Mouse (Mus musculus) heart, embryonic 12.5 days (tissue): ENCODE results near the gene Efs. TPM values are rescaled to one million over a fixed set of nuclear protein-coding genes. Genes with fewer than 3 reads are reported as not detected.

Source experiments
- ATAC-seq: fragments of 200-750 bp; cut with Nextera tagmentation; 2 replicates; pipeline ENCODE4 v1.8.0; 2017; ENCODE audit warnings: moderate TSS enrichment, moderate library complexity; ENCODE audit not compliant: insufficient number of reproducible peaks, low FRiP score
- H3K27ac ChIP-seq: fragments of 300-500 bp; sonication (generic); 2 replicates; pipeline ENCODE4 v1.5.1; 2016; ENCODE audit warnings: mild to moderate bottlenecking, moderate library complexity; ENCODE audit not compliant: poor library complexity, severe bottlenecking
- H3K27me3 ChIP-seq: fragments of 300-500 bp; sonication (generic); replicated peaks from 2 replicates; pipeline ENCODE4 v1.6.1; 2016; ENCODE audit warnings: mild to moderate bottlenecking, moderate library complexity
- H3K36me3 ChIP-seq: fragments of 300-500 bp; sonication (generic); 2 replicates; pipeline ENCODE4 v1.6.1; 2016; ENCODE audit warnings: mild to moderate bottlenecking, moderate library complexity
- H3K4me1 ChIP-seq: fragments of 300-500 bp; sonication (generic); replicated peaks from 2 replicates; pipeline ENCODE4 v1.6.1; 2016; ENCODE audit warnings: mild to moderate bottlenecking
- H3K4me2 ChIP-seq: fragments of 300-500 bp; sonication (generic); 2 replicates; pipeline ENCODE4 v1.6.1; 2016; ENCODE audit warnings: mild to moderate bottlenecking, moderate library complexity
- H3K4me3 ChIP-seq: fragments of 300-500 bp; sonication (generic); 2 replicates; pipeline ENCODE4 v1.5.1; 2016; ENCODE audit warnings: mild to moderate bottlenecking
- H3K9ac ChIP-seq: fragments of 300-500 bp; sonication (generic); 2 replicates; pipeline ENCODE4 v1.6.1; 2016; ENCODE audit warnings: mild to moderate bottlenecking, moderate library complexity
- H3K9me3 ChIP-seq: fragments of 300-500 bp; sonication (generic); replicated peaks from 2 replicates; pipeline ENCODE4 v1.6.1; 2016; ENCODE audit warnings: mild to moderate bottlenecking, moderate library complexity
- WGBS: fragments of 180-500 bp; shearing (Covaris S2); methylation state at CpG from one replicate; pipeline ENCODE4 v1.1.7; 2016; 5-methylcytosine and 5-hydroxymethylcytosine counted together
- polyA plus RNA-seq: library from polyadenylated mRNA; unstranded; fragments of >200 nt; fragmentation: Nextera tagmentation; extraction: Ambion mirVana; gene quantifications from 2 replicates; pipeline ENCODE4 v1.2.1, GENCODE M21; 2016

Gene Efs
- polyA plus RNA-seq, 1 experiment from 2014 or later: 15.0 TPM

DNA sequence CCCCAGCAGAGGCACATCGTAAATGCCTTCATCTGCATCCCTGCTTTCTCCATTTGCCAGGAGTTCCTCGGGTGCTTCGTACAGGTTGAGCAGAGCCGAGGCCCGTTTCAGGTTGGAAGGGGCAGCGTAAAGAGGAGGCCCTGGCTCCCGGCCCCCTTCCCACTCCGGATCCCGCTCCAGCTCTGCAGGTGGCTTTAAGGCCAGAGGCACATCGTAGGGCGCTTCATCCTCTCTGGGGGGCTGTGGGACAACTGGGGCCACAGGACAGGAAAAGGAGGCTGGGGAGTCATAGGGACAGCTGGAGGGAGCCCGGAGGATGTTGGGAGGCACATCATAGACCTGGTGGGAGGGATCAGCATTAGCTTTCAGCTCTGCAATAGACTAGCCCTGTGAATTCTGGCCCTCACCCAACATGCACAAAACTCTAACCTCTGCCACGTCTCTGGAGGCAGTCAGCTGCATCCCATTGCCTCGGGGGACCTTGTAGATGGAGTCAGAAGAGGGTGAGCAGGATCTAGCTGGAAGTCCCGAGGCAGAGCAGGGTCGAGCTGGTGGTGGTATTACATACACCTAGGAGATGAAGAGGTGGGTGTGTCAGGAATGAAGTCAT lies 5.7 kb downstream of the Efs start:
- peaks cover 47% of the 10 kb centered on the region for H3K36me3 ChIP-seq
- 92% methylated on average over 16 of the region's 16 CpGs for WGBS

GRCm38 (mm10) chr14:54913343-54913742 lies 12.6 kb downstream of the Efs start:
- 16% methylated on average over 10 of the region's 10 CpGs for WGBS

More for the DNA sequence above, 5.7 kb downstream of the Efs start:
- H3K4me2 ChIP-seq: no peak overlapping the region
- H3K4me3 ChIP-seq: no peak overlapping the region
- no peak for ATAC-seq
- no peak overlapping the region for H3K27ac ChIP-seq
- peaks cover 11% of the 10 kb centered on the region for H3K9me3 ChIP-seq
- no peaks in the 10 kb centered on the region for H3K27me3 ChIP-seq
- H3K9ac ChIP-seq: no peak overlapping the region
- peaks cover 19% of the 10 kb centered on the region for H3K4me1 ChIP-seq

DNA sequence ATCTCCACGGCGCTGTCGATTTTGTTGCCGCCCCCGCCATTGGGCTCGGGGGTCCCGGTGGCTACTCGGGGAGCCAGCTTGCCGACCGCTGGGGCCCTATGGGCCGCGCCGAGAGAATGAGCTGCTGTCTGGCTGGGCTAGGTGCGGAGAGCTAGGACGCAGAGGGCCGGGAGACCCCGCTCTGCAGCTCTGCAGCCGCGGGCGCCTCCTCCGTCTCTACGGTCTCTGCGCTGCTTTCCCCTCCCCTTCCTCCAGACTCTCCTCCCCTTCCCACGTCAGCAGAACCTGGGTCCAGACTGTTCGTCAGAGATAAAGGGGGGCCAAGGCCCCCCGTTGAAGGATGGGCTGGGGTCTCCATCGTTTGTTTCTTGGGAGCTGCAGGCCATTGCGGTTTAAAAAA lies 13.0 kb downstream of the Efs start, which contains the start of gene Slc22a17:
Gene Slc22a17, minus strand, starts transcription at position 247 of the 400 bp plus-strand sequence.
- H3K36me3 ChIP-seq: peaks cover 27% of the 10 kb centered on the region
- peak within 1 kb of the TSS; percentile 92 for H3K4me3 ChIP-seq
- peak within 1 kb of the TSS; percentile 74 for H3K27ac ChIP-seq
- peaks cover 33% of the 10 kb centered on the region for H3K4me1 ChIP-seq
- no peaks in the 10 kb centered on the region for H3K9me3 ChIP-seq
- H3K4me2 ChIP-seq: peak within 1 kb of the TSS; percentile 99
- peak within 1 kb of the TSS; percentile 93 for H3K9ac ChIP-seq
- under 1% methylated on average over 28 of the region's 28 CpGs for WGBS
- ATAC-seq: peak; percentile 81
- peaks cover 8% of the 10 kb centered on the region; the same call in 1 of the 2 replicates for H3K27me3 ChIP-seq

More at GRCm38 (mm10) chr14:54913343-54913742, 12.6 kb downstream of the Efs start:
- Histone ChIP-seq H3K27me3 (peaks cover 8% of the 10 kb centered on the region; the same call in 1 of the 2 replicates), H3K4me3 (peak overlapping the region; percentile 92), H3K4me2 (peak overlapping the region; percentile 99), H3K4me1 (peaks cover 33% of the 10 kb centered on the region), H3K36me3 (peaks cover 25% of the 10 kb centered on the region), H3K27ac (no peak overlapping the region), H3K9me3 (no peaks in the 10 kb centered on the region), H3K9ac (peak overlapping the region; percentile 93)
- no peak for ATAC-seq

GRCm38 (mm10) chr14:54912109-54912850 lies 13.6 kb downstream of the Efs start:
- Histone ChIP-seq H3K36me3 (peaks cover 31% of the 10 kb centered on the region), H3K27ac (peak overlapping the region; percentile 74), H3K9me3 (no peaks in the 10 kb centered on the region), H3K4me1 (peaks cover 33% of the 10 kb centered on the region), H3K27me3 (peaks cover 9% of the 10 kb centered on the region; the same call in 1 of the 2 replicates), H3K4me2 (peak overlapping the region; percentile 99), H3K9ac (peak overlapping the region; percentile 93), H3K4me3 (peak overlapping the region; percentile 92)
- peak; percentile 53 for ATAC-seq
- WGBS: 3% methylated on average over 59 of the region's 69 CpGs

GRCm38 (mm10) chr14:54908682-54909081 lies 17.2 kb downstream of the Efs start:
- ATAC-seq: no peak
- no peak overlapping the region for H3K27ac ChIP-seq
- 0 out of 2 replicates have a peak, but pooled peaks cover 14% of the 10 kb centered on the region for H3K27me3 ChIP-seq
- H3K36me3 ChIP-seq: peaks cover 43% of the 10 kb centered on the region
- H3K4me2 ChIP-seq: no peak overlapping the region
- whole genome bisulfite sequencing: 66% methylated on average over 7 of the region's 7 CpGs
- peaks cover 40% of the 10 kb centered on the region for H3K4me1 ChIP-seq
- no peak overlapping the region for H3K9ac ChIP-seq
- no peak overlapping the region for H3K4me3 ChIP-seq
- no peaks in the 10 kb centered on the region for H3K9me3 ChIP-seq

DNA sequence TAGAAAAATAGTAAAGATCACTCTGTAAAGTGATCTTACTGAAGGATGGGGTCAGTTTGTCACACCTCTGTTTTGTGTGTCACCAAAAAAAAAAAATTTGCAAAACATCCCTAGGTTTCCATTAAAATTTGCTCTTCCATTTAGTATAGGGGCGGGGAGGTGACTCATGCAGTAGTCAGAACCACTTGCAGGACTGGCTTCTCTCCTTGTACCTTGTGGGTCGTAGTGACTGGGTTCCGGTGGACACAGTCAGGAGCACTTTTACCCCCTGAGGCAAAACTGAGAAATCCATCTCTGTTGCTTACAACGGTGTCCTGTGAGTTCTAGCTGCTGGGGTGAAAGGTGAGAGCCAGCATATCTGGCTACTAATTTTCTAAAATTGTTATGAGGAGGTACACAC lies 22.3 kb downstream of the Efs start:
- Histone ChIP-seq H3K36me3 (peaks cover 42% of the 10 kb centered on the region), H3K27me3 (0 out of 2 replicates have a peak, but pooled peaks cover 6% of the 10 kb centered on the region), H3K27ac (no peak overlapping the region), H3K9ac (no peak overlapping the region), H3K4me3 (no peak overlapping the region), H3K9me3 (no peaks in the 10 kb centered on the region), H3K4me2 (no peak overlapping the region), H3K4me1 (peaks cover 10% of the 10 kb centered on the region; the same call in 1 of the 2 replicates)
- ATAC-seq: no peak
- WGBS: 88% methylated on average over 4 of the region's 4 CpGs

GRCm38 (mm10) chr14:54900383-54900782 lies 25.5 kb downstream of the Efs start:
- H3K4me3 ChIP-seq: no peak overlapping the region
- 0% methylated on average over 3 of the region's 3 CpGs for WGBS
- H3K4me1 ChIP-seq: peaks cover 26% of the 10 kb centered on the region
- H3K9me3 ChIP-seq: no peaks in the 10 kb centered on the region
- no peak overlapping the region for H3K4me2 ChIP-seq
- no peak overlapping the region for H3K9ac ChIP-seq
- H3K27ac ChIP-seq: no peak overlapping the region
- H3K27me3 ChIP-seq: no peaks in the 10 kb centered on the region
- peaks cover 43% of the 10 kb centered on the region for H3K36me3 ChIP-seq
- no peak; the same call in 1 of the 2 replicates for ATAC-seq

- Histone ChIP-seq H3K27ac (peak overlapping the region; percentile 56), H3K27me3 (no peaks in the 10 kb centered on the region), H3K4me1 (peaks cover 22% of the 10 kb centered on the region), H3K4me2 (no peak overlapping the region), H3K4me3 (no peak overlapping the region), H3K9ac (peak overlapping the region; percentile 59; the same call in 1 of the 2 replicates), H3K36me3 (peaks cover 35% of the 10 kb centered on the region), H3K9me3 (no peaks in the 10 kb centered on the region)
- ATAC-seq: no peak
- WGBS: 32% methylated on average over 2 of the region's 2 CpGs
Observed at GRCm38 (mm10) chr14:54897445-54897844, 28.5 kb downstream of the Efs start.

DNA sequence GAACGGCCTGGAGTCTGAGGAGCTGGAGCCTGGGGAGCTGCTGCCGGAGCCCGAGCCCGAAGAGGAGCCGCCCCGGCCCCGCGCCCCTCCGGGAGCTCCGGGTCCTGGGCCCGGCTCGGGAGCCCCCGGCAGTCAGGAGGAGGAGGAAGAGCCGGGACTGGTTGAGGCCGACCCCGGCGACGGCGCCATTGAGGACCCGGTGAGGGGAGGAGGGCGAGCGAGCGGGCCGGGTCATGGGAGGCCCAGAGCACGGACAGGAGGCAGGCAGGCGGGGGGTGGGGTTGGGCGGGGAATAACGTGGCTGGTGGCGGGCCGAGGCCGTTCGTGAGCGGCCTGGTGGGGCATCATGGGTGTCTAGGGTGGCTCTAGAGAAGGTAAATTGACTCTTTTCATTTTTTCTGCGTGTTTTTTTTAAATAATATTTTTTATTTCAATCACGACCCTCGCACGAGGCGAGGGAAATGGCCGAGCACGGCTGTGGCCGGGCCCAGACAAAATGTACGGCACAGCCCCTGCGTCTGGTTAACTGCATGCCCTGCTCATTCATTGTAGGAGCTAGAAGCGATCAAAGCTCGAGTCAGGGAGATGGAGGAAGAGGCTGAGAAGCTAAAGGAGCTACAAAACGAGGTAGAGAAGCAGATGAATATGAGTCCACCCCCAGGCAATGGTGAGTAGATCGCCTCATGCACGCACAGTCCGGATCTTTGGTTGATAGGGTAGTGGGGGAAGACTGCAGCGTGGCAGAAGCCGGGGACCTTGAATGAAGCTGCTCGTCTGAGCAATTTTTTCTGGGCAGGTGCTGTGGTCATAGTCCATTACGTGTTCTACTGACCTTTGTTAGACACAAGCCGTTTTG lies 31.4 kb downstream of the Efs start:
- peaks cover 22% of the 10 kb centered on the region for H3K4me1 ChIP-seq
- no peaks in the 10 kb centered on the region for H3K9me3 ChIP-seq
- H3K27ac ChIP-seq: peak overlapping the region; percentile 97
- peaks cover 35% of the 10 kb centered on the region for H3K36me3 ChIP-seq
- under 1% methylated on average over 44 of the region's 54 CpGs for WGBS
- peak; percentile 79 for ATAC-seq
- H3K4me3 ChIP-seq: peak overlapping the region; percentile 96
- H3K4me2 ChIP-seq: peak overlapping the region; percentile 72
- H3K9ac ChIP-seq: peak overlapping the region; percentile 100
- no peaks in the 10 kb centered on the region for H3K27me3 ChIP-seq

GRCm38 (mm10) chr14:54893651-54894181 lies 32.2 kb downstream of the Efs start:
- ATAC-seq: peak; percentile 97
- peak overlapping the region; percentile 100 for H3K9ac ChIP-seq

More at GRCm38 (mm10) chr14:54893651-54894181, 32.2 kb downstream of the Efs start:
- no peaks in the 10 kb centered on the region for H3K9me3 ChIP-seq
- no peaks in the 10 kb centered on the region for H3K27me3 ChIP-seq
- peak overlapping the region; percentile 96 for H3K4me3 ChIP-seq
- H3K4me2 ChIP-seq: peak overlapping the region; percentile 63
- H3K36me3 ChIP-seq: peaks cover 31% of the 10 kb centered on the region
- H3K27ac ChIP-seq: peak overlapping the region; percentile 97
- H3K4me1 ChIP-seq: peaks cover 22% of the 10 kb centered on the region
- WGBS: under 1% methylated on average over 38 of the region's 38 CpGs
